Mouse (Mus musculus) CH12.LX (cell line): ENCODE results near the gene Gm20683.

Experiments
- EP300 ChIP-seq: IDR thresholded peaks from 2 replicates; pipeline ENCODE4 v1.6.1; 2011; ENCODE audit warnings: low read length, improper control_type of control experiment
- POLR2AphosphoS2 ChIP-seq: IDR thresholded peaks from 2 replicates; pipeline ENCODE4 v1.6.1; 2011; ENCODE audit warnings: low read depth, low read length, improper control_type of control experiment
- TCF12 ChIP-seq: IDR thresholded peaks from 2 replicates; pipeline ENCODE4 v1.6.1; 2014; ENCODE audit warnings: low read depth, mild to moderate bottlenecking, inconsistent platforms, low read length, improper control_type of control experiment
- ZNF384 ChIP-seq: IDR thresholded peaks from 2 replicates; pipeline ENCODE4 v1.6.1; 2012; ENCODE audit warnings: low read depth, low read length, improper control_type of control experiment, inconsistent platforms

DNA sequence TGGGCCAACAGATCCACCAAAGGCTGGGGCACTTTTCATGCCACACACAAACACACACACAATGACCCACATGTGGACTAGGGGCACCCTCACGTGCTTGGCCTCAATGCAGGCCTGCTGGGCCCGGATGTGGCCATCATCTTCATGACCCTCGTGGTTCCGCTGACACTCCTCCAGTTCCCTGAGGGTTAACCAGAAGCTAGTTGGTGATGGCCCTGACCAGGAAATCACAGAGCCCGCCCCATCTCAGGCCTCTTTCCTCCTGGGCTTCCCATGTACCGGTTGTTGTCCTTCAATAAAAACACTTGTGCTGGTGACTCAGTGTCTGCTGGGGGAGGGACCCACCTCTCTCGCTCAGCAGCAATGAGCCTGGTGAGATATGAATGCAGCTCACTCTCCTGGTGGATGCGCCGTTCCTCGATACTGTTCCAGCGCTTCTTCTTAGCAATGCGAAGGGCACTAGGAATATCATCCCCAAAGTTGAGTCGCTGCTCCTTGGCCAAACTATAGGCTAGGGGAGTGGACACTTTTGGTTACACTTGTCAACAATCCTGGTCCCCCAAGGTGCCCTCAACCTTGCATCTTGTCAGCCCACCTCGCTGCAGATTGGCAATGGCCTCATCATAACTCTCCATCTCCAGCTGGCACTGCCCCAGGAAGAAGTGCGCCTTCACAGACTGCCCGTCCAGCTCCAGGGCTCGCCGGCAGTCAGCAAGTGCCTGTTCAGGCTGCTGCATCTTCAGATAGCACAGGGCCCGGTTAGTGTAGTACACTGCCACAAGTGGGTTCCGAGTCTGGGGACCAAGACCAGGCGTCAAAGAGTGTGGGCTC lies 9.9 kb downstream of the Gm20683 start:
- TF ChIP-seq EP300 (no peak), POLR2AphosphoS2 (no peak), TCF12 (no peak), ZNF384 (no peak)
